Comparison of ENCODE assay signal across 9 mouse cellular contexts in the genomic region with DNA sequence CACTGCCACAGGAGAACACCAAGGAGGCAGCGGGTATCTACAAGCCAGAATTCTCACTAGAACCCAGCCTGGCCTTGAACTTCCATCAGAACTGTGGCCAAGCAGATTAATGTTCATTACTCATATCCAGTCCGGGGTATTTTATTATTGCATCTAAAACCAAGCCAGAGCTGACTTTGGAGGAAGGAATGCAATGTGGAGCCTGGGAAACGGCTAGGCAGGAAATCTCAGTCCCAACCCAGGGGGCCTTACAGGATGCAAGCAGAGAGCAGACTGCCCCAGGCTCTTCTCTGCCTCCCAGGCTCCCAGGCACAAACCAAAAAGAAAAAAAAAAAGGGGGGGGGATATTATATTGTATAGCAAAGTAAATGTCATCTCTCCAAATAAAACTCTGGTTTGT. TPM values are rescaled to one million over a fixed set of nuclear protein-coding genes. Genes with fewer than 3 reads are reported as not detected.
DNase-seq lines count a peak whose midpoint lies in the region; ATAC-seq lines count a peak whose summit lies in the region.
"Had no signal": no experiment of that assay in that cellular context is flagged by ENCODE, and none has a peak within 500 bp of the region (broad histone marks: within the 10 kb centered on the region; RNA-seq: fewer than 3 reads in every experiment).

No protein-coding gene starts in this region.

- peak overlapping the region; percentile 86 for H3K27ac ChIP-seq in heart, embryonic 12.5 days (ENCODE audit: poor library complexity, severe bottlenecking)
- H3K27ac ChIP-seq in kidney, embryonic 16.5 days (ENCODE audit: low read length) = peak overlapping the region; percentile 71; the same call in 1 of the 2 replicates
- no peak overlapping the region for H3K27ac ChIP-seq in macrophage

- DNase-seq in adrenal gland, adult (ENCODE audit: inconsistent age in 2 of 2, low spot score in 1 of 2) = peak; percentile 84 to 94
- no peak for DNase-seq in adrenal gland, postnatal 4 days (ENCODE audit: low spot score in 2 of 2)
- DNase-seq in embryo, embryonic 10 days (ENCODE audit: low spot score) = peak; percentile 23
- no peak for DNase-seq in testis, postnatal 10 days (ENCODE audit: low spot score)
- DNase-seq in left cerebral cortex, adult 18-20 months (ENCODE audit: low spot score in 2 of 2) = no peak

- peaks cover 64% of the 10 kb centered on the region for H3K79me2 ChIP-seq in macrophage (ENCODE audit: inconsistent target)

- H3K9me3 ChIP-seq in heart, embryonic 12.5 days (replicated peaks) = no peaks in the 10 kb centered on the region
- no peaks in the 10 kb centered on the region for H3K9me3 ChIP-seq in kidney, embryonic 16.5 days (ENCODE audit: low read length)

- H3K27me3 ChIP-seq in heart, embryonic 12.5 days (replicated peaks) = no peaks in the 10 kb centered on the region
- no peaks in the 10 kb centered on the region for H3K27me3 ChIP-seq in kidney, embryonic 16.5 days (ENCODE audit: insufficient read depth, low read length)

- H3K36me3 ChIP-seq in heart, embryonic 12.5 days = no peaks in the 10 kb centered on the region
- no peaks in the 10 kb centered on the region for H3K36me3 ChIP-seq in kidney, embryonic 16.5 days (ENCODE audit: insufficient read depth, low read length)
- H3K36me3 ChIP-seq in macrophage (ENCODE audit: inconsistent target) = no peaks in the 10 kb centered on the region

- H3K4me2 ChIP-seq in heart, embryonic 12.5 days = peak overlapping the region; percentile 91
- peak overlapping the region; percentile 57 for H3K4me2 ChIP-seq in kidney, embryonic 16.5 days (replicated peaks; ENCODE audit: low read depth, low read length)

- ATAC-seq in heart, embryonic 12.5 days (ENCODE audit: insufficient number of reproducible peaks, low FRiP score) = no peak
- no peak for ATAC-seq in kidney, embryonic 16.5 days (ENCODE audit: low FRiP score, low TSS enrichment)

- H3K4me1 ChIP-seq in heart, embryonic 12.5 days (replicated peaks) = peaks cover 36% of the 10 kb centered on the region
- H3K4me1 ChIP-seq in kidney, embryonic 16.5 days (ENCODE audit: insufficient read depth, low read length) = peaks cover 26% of the 10 kb centered on the region

- H3K9ac ChIP-seq in heart, embryonic 12.5 days = peak overlapping the region; percentile 76
- H3K9ac ChIP-seq in kidney, embryonic 16.5 days (replicated peaks; ENCODE audit: low read length) = peak overlapping the region; percentile 57

- H3K4me3 ChIP-seq in heart, embryonic 12.5 days = peak overlapping the region; percentile 94
- H3K4me3 ChIP-seq in kidney, embryonic 16.5 days (ENCODE audit: low read length) = peak overlapping the region; percentile 79
- H3K4me3 ChIP-seq in macrophage (ENCODE audit: inconsistent target) = peak overlapping the region; percentile 68; the same call in 1 of the 2 replicates

- 4% methylated on average over 3 of the region's 3 CpGs for WGBS in heart, embryonic 12.5 days
- WGBS in kidney, embryonic 16.5 days = 29% methylated on average over 3 of the region's 3 CpGs
- 57% methylated on average over 3 of the region's 3 CpGs for WGBS in macrophage (ENCODE audit: missing documents)

RNA-seq across cellular contexts. Expression of gene 4921524J17Rik, which starts 1.8 kb away (rescaled TPM):
- total RNA-seq in adrenal gland, postnatal 4 days (2021) = 10 to 100 TPM; 36.1 to 37.5 TPM
- 69.5 and 73.4 TPM in 2 replicates for polyA plus RNA-seq in heart, embryonic 12.5 days (2016; fragmentation: Nextera tagmentation; extraction: Ambion mirVana)
- 38.8 and 40.3 TPM in 2 replicates for polyA plus RNA-seq in kidney, embryonic 16.5 days (2015; fragmentation: Nextera tagmentation; extraction: Ambion mirVana)
- 10 to 100 TPM in 6 of 26 experiments, 1 to 10 TPM in 20; 1.1 to 15.9 (median 5.5) TPM for total RNA-seq in macrophage (2018; cell fraction: chromatin; rRNA removed)
- total RNA-seq in macrophage (2018; cell fraction: cytosol; rRNA removed) = 10 to 100 TPM in 11 of 26 experiments, 1 to 10 TPM in 15; 4.9 to 14.9 (median 9.6) TPM
- 10 to 100 TPM in 7 of 26 experiments, 1 to 10 TPM in 19; 1.5 to 12.7 (median 5.3) TPM for total RNA-seq in macrophage (2018; cell fraction: nucleus; rRNA removed)
- polyA plus RNA-seq in macrophage (2018) = 15.6 to 28.1 TPM (median 17.6 TPM) in 3 replicates
- total RNA-seq in left cerebral cortex, adult 18-20 months (2021) = 10 to 100 TPM; 11.4 to 13.2 TPM

RNA-seq across cellular contexts. Expression of gene Mylk3, which starts 44.7 kb away (rescaled TPM):
- total RNA-seq in adrenal gland, postnatal 4 days (2021) = 1 to 10 TPM; 1.9 to 3.9 TPM
- polyA plus RNA-seq in heart, embryonic 12.5 days (2016; fragmentation: Nextera tagmentation; extraction: Ambion mirVana) = 211 and 224 TPM in 2 replicates
- 1.7 and 1.9 TPM in 2 replicates for polyA plus RNA-seq in kidney, embryonic 16.5 days (2015; fragmentation: Nextera tagmentation; extraction: Ambion mirVana)
- 1 to 10 TPM in 4 of 26 experiments, under 1 TPM in 4, not detected in 18; 0.23 to 3.3 (median 1.1) TPM for total RNA-seq in macrophage (2018; cell fraction: chromatin; rRNA removed)
- total RNA-seq in macrophage (2018; cell fraction: cytosol; rRNA removed) = under 1 TPM in 1 of 26 experiments, not detected in 25; 0.07 TPM
- total RNA-seq in macrophage (2018; cell fraction: nucleus; rRNA removed) = under 1 TPM in 1 of 26 experiments, not detected in 25; 0.22 TPM
- polyA plus RNA-seq in macrophage (2018) = 0.06 TPM in 1 of 3 replicates, not detected in the others
- total RNA-seq in left cerebral cortex, adult 18-20 months (2021) = 1 to 10 TPM; 4.5 to 6.2 TPM
- polyA plus RNA-seq: C2C12 had no signal

Comparison
In these comparisons a context has a peak if more than half of its experiments do, and no peak if none do; other contexts are left out.
1. DNase-seq: peak in adrenal gland, adult (2 of 2) and embryo, embryonic 10 days (single experiment); none in adrenal gland, postnatal 4 days (0 of 2), testis, postnatal 10 days (single experiment) and left cerebral cortex, adult 18-20 months (0 of 2).
2. RNA of gene Mylk3, which starts 44.7 kb away (polyA plus RNA-seq): 211 to 224 TPM in heart, embryonic 12.5 days; 1.7 to 1.9 TPM in kidney, embryonic 16.5 days and 0.06 TPM in macrophage; every median in the first group is over 10 times any median in the second.
3. Peak in every context shown above with its lines, with median percentiles within 50 percentile points of each other: H3K4me3 ChIP-seq.